Mouse (Mus musculus): ENCODE results near the gene H2-Eb2.
"Not testable (repeated sequence)": the region's sequence is repeated elsewhere in the genome, so short reads cannot be mapped to it uniquely, and the experiment has no call there.

Gene H2-Eb2

GRCm38 (mm10) chr17:34307216-34307615 lies 18.2 kb upstream of the H2-Eb2 start:
- DNase-seq = no peak

GRCm38 (mm10) chr17:34308161-34308560 lies 17.3 kb upstream of the H2-Eb2 start:
- DNase-seq = no peak

- DNase-seq = no peak
Measured at GRCm38 (mm10) chr17:34309225-34309624, 16.2 kb upstream of the H2-Eb2 start.

- DNase-seq = peak; percentile 44
Measured at GRCm38 (mm10) chr17:34309683-34310385, 15.6 kb upstream of the H2-Eb2 start.

GRCm38 (mm10) chr17:34310526-34310925 lies 14.9 kb upstream of the H2-Eb2 start:
- not testable (repeated sequence) for DNase-seq

GRCm38 (mm10) chr17:34312185-34312584 lies 13.3 kb upstream of the H2-Eb2 start:
- DNase-seq = no peak

- peak; percentile 19 for DNase-seq
Measured at GRCm38 (mm10) chr17:34313393-34313792, 12.1 kb upstream of the H2-Eb2 start.

GRCm38 (mm10) chr17:34314286-34314685 lies 11.2 kb upstream of the H2-Eb2 start:
- DNase-seq = no peak

- no peak for DNase-seq
Measured at GRCm38 (mm10) chr17:34315512-34315911, 10.0 kb upstream of the H2-Eb2 start.

GRCm38 (mm10) chr17:34316697-34317096 lies 8.8 kb upstream of the H2-Eb2 start:
- DNase-seq = no peak

GRCm38 (mm10) chr17:34317275-34317674 lies 8.2 kb upstream of the H2-Eb2 start:
- no peak for DNase-seq

- no peak for DNase-seq
Measured at GRCm38 (mm10) chr17:34326373-34326772, 908 bp downstream of the H2-Eb2 start.

GRCm38 (mm10) chr17:34329807-34330206 lies 4.3 kb downstream of the H2-Eb2 start:
- no peak for DNase-seq

- no peak for DNase-seq
Measured at GRCm38 (mm10) chr17:34331200-34331599, 5.7 kb downstream of the H2-Eb2 start.

- DNase-seq = no peak
Measured at GRCm38 (mm10) chr17:34340619-34341402, 15.3 kb downstream of the H2-Eb2 start.

GRCm38 (mm10) chr17:34344882-34345281 lies 19.4 kb downstream of the H2-Eb2 start:
- no peak for DNase-seq

- no peak for DNase-seq
Measured at GRCm38 (mm10) chr17:34345486-34345885, 20.0 kb downstream of the H2-Eb2 start.

- no peak for DNase-seq
Measured at GRCm38 (mm10) chr17:34346041-34346440, 20.6 kb downstream of the H2-Eb2 start.

GRCm38 (mm10) chr17:34347606-34348308 lies 22.3 kb downstream of the H2-Eb2 start:
- no peak for DNase-seq

- DNase-seq = peak; percentile 15
Measured at GRCm38 (mm10) chr17:34349429-34349828, 24.0 kb downstream of the H2-Eb2 start.

GRCm38 (mm10) chr17:34354539-34354938 lies 29.1 kb downstream of the H2-Eb2 start, which contains the start of gene Btnl2:
Gene Btnl2, plus strand, starts transcription at chr17:34354822.
- DNase-seq = no peak

- DNase-seq = no peak
Measured at GRCm38 (mm10) chr17:34354940-34355339, 29.5 kb downstream of the H2-Eb2 start.

GRCm38 (mm10) chr17:34362954-34363546 lies 37.6 kb downstream of the H2-Eb2 start:
- no peak for DNase-seq
